Mouse (Mus musculus): ENCODE measurements around the gene Setd1b. TPM values are rescaled to one million over a fixed set of nuclear protein-coding genes. Genes with fewer than 3 reads are reported as not detected.
A peak's percentile ranks its signal among the peaks of the same experiment; 100 is the strongest.
"Not testable (repeated sequence)": the region's sequence is repeated elsewhere in the genome, so short reads cannot be mapped to it uniquely, and the experiment has no call there.

Setd1b gene
- total RNA-seq, 1 experiment from 2014 or later: 7.7 TPM

DNA sequence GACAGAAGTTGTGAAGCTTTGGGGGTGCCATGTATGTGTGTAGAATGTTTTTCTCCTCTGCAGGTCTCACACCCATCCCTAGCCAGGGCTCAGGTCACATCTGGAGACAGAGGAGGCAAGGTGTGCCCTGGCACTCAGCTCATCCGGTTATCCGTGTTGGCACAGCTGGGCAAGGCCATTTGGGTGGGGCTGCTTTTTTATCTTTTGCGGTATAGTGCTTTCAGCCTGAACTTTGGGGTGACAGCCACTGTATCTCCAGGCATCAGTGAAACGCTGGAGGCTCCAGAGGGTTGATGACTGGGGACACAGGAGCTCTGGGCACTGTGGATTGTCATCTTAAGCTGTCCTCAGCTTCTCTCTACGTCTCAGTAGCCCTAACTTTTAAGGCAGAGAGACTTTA is 51.4 kb downstream of the Setd1b start:
- ATAC-seq (replicated peaks; ENCODE audit: low read depth, poor library complexity, severe bottlenecking): no peak; the same call in 1 of the 2 replicates

DNA sequence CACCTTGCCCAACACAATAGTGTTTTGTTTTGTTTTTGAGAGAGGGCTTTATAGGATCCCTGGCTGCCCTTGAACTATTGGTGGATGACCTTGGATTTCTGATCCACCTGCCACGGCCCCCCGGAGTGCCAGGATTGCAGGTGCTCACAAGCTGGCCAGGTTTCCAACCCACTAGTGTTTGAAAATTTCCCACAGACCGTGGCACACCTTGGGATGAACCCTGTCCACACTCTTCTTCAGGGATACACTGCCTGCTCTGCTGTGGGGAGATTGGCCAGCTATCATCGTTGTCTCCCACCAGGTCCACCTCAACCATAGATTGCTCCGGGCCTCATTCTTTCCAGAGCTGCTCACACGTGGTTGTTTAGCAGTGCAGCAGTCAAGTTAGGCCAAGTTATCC is 52.9 kb downstream of the Setd1b start:
- ATAC-seq (replicated peaks; ENCODE audit: low read depth, poor library complexity, severe bottlenecking): no peak

DNA sequence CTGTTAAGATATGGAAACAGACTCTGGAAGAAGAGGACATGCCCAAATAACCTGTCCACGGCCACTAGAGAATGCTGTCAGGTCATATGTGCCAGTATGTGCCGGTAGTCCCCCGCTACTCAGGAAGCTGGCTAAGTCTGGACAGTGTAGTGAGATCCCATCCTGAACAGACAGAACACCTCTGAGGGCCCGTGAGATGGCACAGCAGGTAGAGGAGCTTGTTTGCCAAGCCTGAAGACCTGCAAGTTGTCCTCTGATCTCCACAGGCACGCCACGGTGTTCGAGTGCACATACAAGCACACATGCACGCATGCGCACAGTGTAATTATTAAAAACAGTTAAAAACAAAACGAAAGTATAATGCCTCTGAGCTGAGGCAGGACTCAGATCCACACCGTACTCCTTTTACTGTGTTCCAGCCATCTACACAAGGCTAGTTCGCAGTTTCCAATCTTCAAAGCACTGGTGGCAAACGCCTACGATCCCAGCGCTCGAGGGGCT is 53.6 kb downstream of the Setd1b start:
- no peak for ATAC-seq (replicated peaks; ENCODE audit: low read depth, poor library complexity, severe bottlenecking)

- no peak for ATAC-seq (replicated peaks; ENCODE audit: low read depth, poor library complexity, severe bottlenecking)
Measured at GRCm38 (mm10) chr5:123196746-123197145, 54.8 kb downstream of the Setd1b start.

DNA sequence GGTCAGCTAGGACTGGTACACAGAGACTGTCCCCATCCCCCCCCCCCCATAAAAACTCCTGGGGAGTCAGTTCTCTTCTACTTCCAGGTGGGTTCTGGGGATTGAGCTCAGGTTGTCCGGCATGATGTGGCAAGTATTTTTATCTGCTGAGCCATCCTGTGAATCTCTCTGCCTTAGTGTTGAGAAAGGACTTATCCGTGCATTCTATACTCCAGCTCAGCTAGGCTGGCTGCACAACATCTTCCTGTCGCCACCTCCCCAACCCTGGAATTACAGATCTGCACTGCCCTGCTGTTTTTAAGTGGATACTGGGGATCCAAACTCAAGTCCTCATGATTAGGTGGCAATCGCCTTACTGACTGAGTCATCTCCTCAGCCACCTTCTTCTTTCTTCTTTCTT is 56.5 kb downstream of the Setd1b start:
- no peak for ATAC-seq (replicated peaks; ENCODE audit: low read depth, poor library complexity, severe bottlenecking)

DNA sequence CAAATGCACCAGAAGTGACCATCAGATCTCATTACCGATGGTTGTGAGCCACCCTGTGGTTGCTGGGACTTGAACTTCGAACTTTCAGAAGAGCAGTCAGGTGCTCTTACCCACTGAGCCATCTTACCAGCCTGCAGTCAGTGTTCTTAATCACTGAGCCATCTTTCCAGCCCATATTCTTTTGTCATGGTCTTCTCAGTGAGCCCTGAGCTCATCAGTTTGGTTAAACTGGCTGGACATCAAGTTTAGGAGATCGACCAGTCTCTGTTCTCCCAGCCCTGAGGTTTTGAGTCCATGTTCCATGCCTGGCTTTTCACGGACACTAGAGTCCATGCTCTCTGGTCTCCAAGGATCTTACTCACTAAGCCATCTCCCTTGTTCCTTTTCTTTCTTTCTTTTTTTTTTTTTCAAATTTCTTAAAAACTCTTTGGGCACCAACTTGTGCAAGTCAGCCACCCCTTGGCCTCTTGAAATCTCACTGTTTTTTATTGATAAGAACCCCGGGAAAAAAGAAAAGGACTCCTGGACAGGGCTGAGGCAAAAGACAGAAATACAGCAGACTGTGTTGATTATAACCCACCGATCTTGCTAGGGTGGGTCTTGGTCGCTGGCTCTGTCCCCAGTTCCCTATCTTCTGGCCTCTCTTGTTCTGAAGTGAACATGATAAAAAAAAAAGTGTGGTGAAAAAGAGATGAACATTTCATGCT is 59.0 kb downstream of the Setd1b start:
- peak; percentile 60; the same call in 1 of the 2 replicates for ATAC-seq (replicated peaks; ENCODE audit: low read depth, poor library complexity, severe bottlenecking)

GRCm38 (mm10) chr5:123201523-123201892 is 59.5 kb downstream of the Setd1b start:
- ATAC-seq (replicated peaks; ENCODE audit: low read depth, poor library complexity, severe bottlenecking): peak; percentile 15; the same call in 1 of the 2 replicates

DNA sequence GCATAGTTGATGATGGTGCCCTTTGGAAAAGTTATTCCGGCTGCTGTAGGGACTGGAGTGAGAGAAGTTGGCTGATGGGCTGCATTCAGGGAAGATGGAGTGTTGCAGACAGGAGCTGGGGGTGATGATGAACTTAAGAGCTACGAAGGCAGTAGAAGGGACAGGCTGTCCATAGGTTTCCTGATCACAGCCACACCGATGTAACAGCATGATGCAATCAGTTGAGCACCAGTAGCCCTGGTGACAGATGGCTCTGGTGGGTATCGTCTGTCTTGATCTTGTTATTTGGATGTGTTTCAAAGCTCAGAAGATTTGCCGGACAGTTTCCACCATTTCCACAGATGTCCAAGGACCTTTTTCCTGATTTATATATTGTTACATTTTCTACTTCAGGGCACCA is 60.0 kb downstream of the Setd1b start:
- no peak for ATAC-seq (replicated peaks; ENCODE audit: low read depth, poor library complexity, severe bottlenecking)

DNA sequence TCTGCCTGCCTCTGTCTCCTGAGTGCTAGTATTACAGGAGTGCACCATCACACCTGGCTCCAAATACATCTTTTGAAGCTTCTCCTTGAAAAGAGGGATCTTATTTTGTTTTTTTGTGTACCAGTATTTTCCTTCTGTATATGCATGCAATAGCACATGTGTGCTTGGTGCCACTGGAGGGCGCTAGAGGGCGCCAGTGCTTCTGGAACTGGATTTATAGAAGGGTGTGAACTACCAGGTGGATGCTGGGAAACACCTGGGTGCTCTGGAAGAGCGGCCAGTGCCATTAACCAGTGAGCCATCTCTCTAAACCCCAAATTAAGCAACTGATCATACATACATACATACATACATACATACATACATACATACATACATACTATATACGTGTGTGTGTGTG is 60.8 kb downstream of the Setd1b start:
- not testable (repeated sequence) for ATAC-seq (replicated peaks; ENCODE audit: low read depth, poor library complexity, severe bottlenecking)

DNA sequence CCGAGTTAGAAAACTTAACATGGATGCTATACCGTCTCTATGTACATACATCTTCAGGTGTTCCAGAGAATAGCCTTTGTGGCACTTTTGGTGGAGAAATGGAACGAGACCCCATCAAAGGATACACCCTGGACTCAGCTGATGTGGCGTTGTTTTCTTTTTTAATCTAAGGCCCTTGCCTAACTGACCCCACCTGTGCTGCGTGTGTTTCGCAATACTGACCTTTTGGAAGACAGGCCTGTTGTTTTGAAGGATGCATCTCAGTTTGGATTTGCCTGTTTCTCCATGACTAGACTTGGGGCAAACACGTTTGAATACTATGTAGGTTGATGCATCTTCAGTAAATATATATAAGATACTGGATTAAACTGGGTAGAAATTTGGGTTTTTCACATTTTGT is 61.6 kb downstream of the Setd1b start:
- ATAC-seq (replicated peaks; ENCODE audit: low read depth, poor library complexity, severe bottlenecking): not testable (repeated sequence)

Other genes starting within 250 kb of the Setd1b start
- 60.6 and 72.8 TPM in 2 replicates for gene Kdm2b, start 152.4 kb upstream of the Setd1b start, total RNA-seq (2017)
- gene Orai1, start 127.1 kb upstream of the Setd1b start, total RNA-seq (2017): 10.6 and 13.0 TPM in 2 replicates
- gene Morn3, start 95.2 kb upstream of the Setd1b start, total RNA-seq (2017): not detected in 2 replicates
- 4.8 and 4.9 TPM in 2 replicates for gene Tmem120b, start 73.8 kb upstream of the Setd1b start, total RNA-seq (2017)
- gene Rhof, start 9.5 kb upstream of the Setd1b start, total RNA-seq (2017): 3.4 TPM in 2 replicates
- gene Psmd9, start 27.2 kb downstream of the Setd1b start, total RNA-seq (2017): 27.1 and 44.4 TPM in 2 replicates
- gene Hpd, start 40.5 kb downstream of the Setd1b start, total RNA-seq (2017): not detected in 2 replicates
- gene Wdr66, start 109.9 kb downstream of the Setd1b start, total RNA-seq (2017): not detected in 2 replicates
- 18.9 and 19.4 TPM in 2 replicates for gene Bcl7a, start 201.6 kb downstream of the Setd1b start, total RNA-seq (2017)

All from common myeloid progenitor, adult 5-6 weeks (primary cell).